Mouse (Mus musculus) midbrain, postnatal 0 days (tissue): ENCODE measurements at regions not wholly inside any gene's neighbourhood (a gene's known extent, or its start where the extent isn't known, plus 50 kb on each side); places are given as distances from the start of the nearest gene placed in this dataset.

Experiments used
- ATAC-seq: fragments of 200-750 bp; cut with Nextera tagmentation; 2 replicates; pipeline ENCODE4 v1.8.0; 2017; ENCODE audit warnings: moderate number of reproducible peaks, mild to moderate bottlenecking, moderate TSS enrichment, moderate library complexity; ENCODE audit not compliant: low FRiP score
- DNase-seq: peaks from one replicate; pipeline ENCODE4 v3.0.0-alpha.2; 2015; ENCODE audit warnings: low spot score
- H3K27ac ChIP-seq: fragments of 300-500 bp; sonication (generic); 2 replicates; pipeline ENCODE4 v1.5.1; 2014; ENCODE audit warnings: low read depth, mild to moderate bottlenecking, low read length, mixed read lengths
- H3K27me3 ChIP-seq: fragments of 300-500 bp; sonication (generic); 2 replicates; pipeline ENCODE4 v1.6.1; 2014; ENCODE audit warnings: low read length, control low read depth, mixed read lengths; ENCODE audit not compliant: insufficient read depth
- H3K36me3 ChIP-seq: fragments of 300-500 bp; sonication (generic); 2 replicates; pipeline ENCODE4 v1.6.1; 2014; ENCODE audit warnings: low read length, control low read depth, mixed read lengths; ENCODE audit not compliant: insufficient read depth
- H3K4me1 ChIP-seq: fragments of 300-500 bp; sonication (generic); 2 replicates; pipeline ENCODE4 v1.6.1; 2014; ENCODE audit warnings: mild to moderate bottlenecking, control low read depth, antibody characterized with exemption, low read length, mixed read lengths; ENCODE audit not compliant: insufficient read depth
- H3K4me2 ChIP-seq: fragments of 300-500 bp; sonication (generic); 2 replicates; pipeline ENCODE4 v1.6.1; 2014; ENCODE audit warnings: low read depth, mild to moderate bottlenecking, low read length, mixed read lengths; ENCODE audit not compliant: poor library complexity, severe bottlenecking
- H3K4me3 ChIP-seq: fragments of 300-500 bp; sonication (generic); 2 replicates; pipeline ENCODE4 v1.5.1; 2014; ENCODE audit warnings: low read depth, mild to moderate bottlenecking, low read length, moderate library complexity
- H3K9ac ChIP-seq: fragments of 300-500 bp; sonication (generic); replicated peaks from 2 replicates; pipeline ENCODE4 v1.6.1; 2014; ENCODE audit warnings: mild to moderate bottlenecking, low read length, moderate library complexity, mixed read lengths; ENCODE audit not compliant: poor library complexity, severe bottlenecking
- H3K9me3 ChIP-seq: fragments of 300-500 bp; sonication (generic); 2 replicates; pipeline ENCODE4 v1.6.1; 2016; ENCODE audit warnings: low read length, control low read depth
- CTCF ChIP-seq: IDR thresholded peaks from 2 replicates; pipeline ENCODE4 v1.5.1; 2016; ENCODE audit warnings: antibody characterized with exemption, mild to moderate bottlenecking
- WGBS: fragments of 180-500 bp; shearing (Covaris S2); extraction: QIAGEN DNeasy Blood & Tissue Kit; methylation state at CpG from one replicate; pipeline ENCODE4 v1.1.7; 2014; 5-methylcytosine and 5-hydroxymethylcytosine counted together

DNA sequence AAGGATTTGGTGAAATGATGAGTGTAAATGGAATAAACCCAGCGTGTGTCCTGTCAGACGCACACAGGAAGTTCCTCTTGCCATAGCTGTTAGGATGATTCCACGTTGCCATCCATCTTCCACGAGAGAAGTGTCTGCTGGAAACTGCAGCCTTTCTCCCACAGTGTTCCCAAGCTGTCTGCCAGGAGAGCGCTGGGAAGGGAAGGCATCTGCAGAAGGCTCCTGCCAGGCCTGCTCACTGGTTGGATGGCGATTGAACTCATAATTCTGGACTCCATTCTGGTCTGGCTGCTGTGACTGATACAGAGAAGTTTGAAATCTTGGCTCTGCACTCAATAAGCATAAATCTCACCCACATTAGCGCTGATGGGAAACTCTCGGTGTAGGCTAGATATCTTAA is 69.5 kb upstream of the Mrps9 start:
- Histone ChIP-seq H3K27ac (no peak overlapping the region), H3K27me3 (no peaks in the 10 kb centered on the region), H3K36me3 (no peaks in the 10 kb centered on the region), H3K4me2 (no peak overlapping the region), H3K9me3 (no peaks in the 10 kb centered on the region), H3K9ac (no peak overlapping the region), H3K4me3 (no peak overlapping the region), H3K4me1 (no peaks in the 10 kb centered on the region)
- no peak for ATAC-seq
- DNase-seq: peak; percentile 36
- TF ChIP-seq CTCF: no peak
- 75% methylated on average over 8 of the region's 8 CpGs for WGBS

DNA sequence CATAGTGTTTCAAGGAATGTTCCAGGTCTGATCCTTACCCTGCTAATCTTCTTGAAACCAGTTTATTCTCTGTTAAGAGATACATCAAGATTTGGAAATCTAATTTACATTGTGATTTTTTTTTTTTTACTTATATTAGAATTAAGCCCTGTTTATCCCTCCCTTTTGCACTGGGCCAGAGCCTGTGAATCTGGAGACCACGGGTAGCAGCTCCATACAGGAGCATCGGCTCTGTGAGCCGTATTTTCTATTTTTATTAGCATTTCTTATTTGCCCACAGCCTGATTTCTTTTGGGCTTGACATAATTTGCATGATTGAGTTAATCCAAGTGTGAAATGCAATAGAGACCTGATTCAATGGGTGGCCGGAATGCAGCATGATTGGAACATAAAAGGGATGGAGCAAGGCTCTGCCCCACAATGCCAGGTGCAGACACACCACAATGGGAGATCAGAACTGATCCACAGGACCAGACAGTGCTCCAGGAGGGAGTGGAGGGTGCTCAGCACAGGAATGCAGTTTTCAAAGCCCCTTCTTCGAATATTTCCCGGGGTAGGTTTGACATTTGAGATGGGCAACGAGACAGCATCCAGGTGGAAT is 67.9 kb upstream of the Mrps9 start:
- no peak for TF ChIP-seq CTCF
- no peak for DNase-seq
- Histone ChIP-seq H3K4me2 (no peak overlapping the region), H3K27me3 (no peaks in the 10 kb centered on the region), H3K4me1 (no peaks in the 10 kb centered on the region), H3K9ac (no peak overlapping the region), H3K9me3 (no peaks in the 10 kb centered on the region), H3K27ac (no peak overlapping the region), H3K4me3 (no peak overlapping the region), H3K36me3 (no peaks in the 10 kb centered on the region)
- 34% methylated on average over 7 of the region's 7 CpGs for whole genome bisulfite sequencing
- no peak for ATAC-seq

DNA sequence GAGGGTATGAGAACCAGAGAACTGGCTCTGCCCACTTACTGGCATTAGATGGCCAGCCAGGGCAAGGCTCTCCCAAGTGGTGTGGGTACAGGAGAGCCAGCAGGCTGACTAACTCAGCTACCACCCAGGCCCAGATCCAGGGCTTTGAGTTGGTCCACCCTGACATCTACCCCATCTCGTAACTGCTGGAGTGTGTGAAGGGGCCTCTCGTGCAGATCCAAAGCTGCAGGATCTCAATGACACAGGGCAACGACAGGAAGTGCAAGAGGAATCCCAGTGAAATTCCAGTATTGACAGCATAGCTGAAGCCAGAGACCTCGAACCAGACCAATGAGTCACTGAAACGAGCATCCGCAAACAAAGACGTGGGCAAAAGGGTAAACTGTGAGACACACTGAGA is 63.8 kb upstream of the Mrps9 start:
- Histone ChIP-seq H3K4me1 (no peaks in the 10 kb centered on the region), H3K9ac (no peak overlapping the region), H3K9me3 (no peaks in the 10 kb centered on the region), H3K27ac (no peak overlapping the region), H3K4me2 (no peak overlapping the region), H3K36me3 (no peaks in the 10 kb centered on the region), H3K4me3 (no peak overlapping the region), H3K27me3 (no peaks in the 10 kb centered on the region)
- ATAC-seq (no peak), DNase-seq (no peak)
- no peak for TF ChIP-seq CTCF
- 72% methylated on average over 7 of the region's 7 CpGs for WGBS

DNA sequence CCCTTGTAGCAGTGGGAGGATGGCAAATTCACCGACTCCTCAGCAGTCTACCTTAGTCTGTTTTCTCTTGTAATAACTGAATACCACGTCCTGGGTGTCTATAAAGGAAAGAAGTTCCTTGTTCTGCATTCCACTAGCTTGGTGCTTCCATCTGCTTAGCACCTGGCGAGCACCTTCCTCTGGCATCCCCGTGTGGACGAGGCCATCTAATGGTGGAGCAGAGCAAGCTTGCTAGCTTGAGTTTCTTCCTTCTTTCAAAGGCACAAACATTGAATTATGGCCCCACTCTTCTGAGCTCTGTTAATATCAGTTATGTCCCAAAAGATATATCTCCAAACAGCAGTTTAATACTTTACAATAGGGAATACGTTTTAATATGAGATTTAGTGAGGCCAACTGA is 62.6 kb upstream of the Mrps9 start:
- TF ChIP-seq CTCF: no peak
- ATAC-seq (no peak), DNase-seq (no peak)
- no peaks in the 10 kb centered on the region for H3K4me1 ChIP-seq
- H3K27me3 ChIP-seq: no peaks in the 10 kb centered on the region
- no peak overlapping the region for H3K9ac ChIP-seq
- 76% methylated on average over 6 of the region's 6 CpGs for WGBS
- H3K4me3 ChIP-seq: no peak overlapping the region
- no peak overlapping the region for H3K27ac ChIP-seq
- 0 out of 2 replicates have a peak, but pooled peaks cover 2% of the 10 kb centered on the region for H3K9me3 ChIP-seq
- no peaks in the 10 kb centered on the region for H3K36me3 ChIP-seq
- H3K4me2 ChIP-seq: no peak overlapping the region
